Mouse (Mus musculus) stomach, embryonic 14.5 days (tissue): ENCODE measurements around the gene Sec14l5. TPM values are rescaled to one million over a fixed set of nuclear protein-coding genes. Genes with fewer than 3 reads are reported as not detected.
"Not testable (repeated sequence)": the region's sequence is repeated elsewhere in the genome, so short reads cannot be mapped to it uniquely, and the experiment has no call there.

Source experiments
- ATAC-seq: fragments of 200-750 bp; cut with Nextera tagmentation; 2 replicates; pipeline ENCODE4 v1.8.0; 2017; ENCODE audit warnings: low read depth, moderate TSS enrichment; ENCODE audit not compliant: insufficient number of reproducible peaks, insufficient read depth, low FRiP score
- H3K27ac ChIP-seq: fragments of 300-500 bp; sonication (generic); 2 replicates; pipeline ENCODE4 v1.5.1; 2014; ENCODE audit warnings: mild to moderate bottlenecking, low read length, moderate library complexity, mixed read lengths
- H3K27me3 ChIP-seq: fragments of 300-500 bp; sonication (generic); 2 replicates; pipeline ENCODE4 v1.6.1; 2014; ENCODE audit warnings: low read length, control low read depth, mixed read lengths; ENCODE audit not compliant: control insufficient read depth, insufficient read depth
- H3K36me3 ChIP-seq: fragments of 300-500 bp; sonication (generic); 2 replicates; pipeline ENCODE4 v1.6.1; 2014; ENCODE audit warnings: mild to moderate bottlenecking, control low read depth, low read length, moderate library complexity, mixed read lengths; ENCODE audit not compliant: control insufficient read depth, insufficient read depth
- H3K4me1 ChIP-seq: fragments of 300-500 bp; sonication (generic); 2 replicates; pipeline ENCODE4 v1.6.1; 2014; ENCODE audit warnings: low read length, control low read depth, mixed read lengths; ENCODE audit not compliant: control insufficient read depth, insufficient read depth
- H3K4me2 ChIP-seq: fragments of 300-500 bp; sonication (generic); replicated peaks from 2 replicates; pipeline ENCODE4 v1.6.1; 2014; ENCODE audit warnings: low read depth, low read length, control low read depth
- H3K4me3 ChIP-seq: fragments of 300-500 bp; sonication (generic); 2 replicates; pipeline ENCODE4 v1.5.1; 2014; ENCODE audit warnings: low read depth, low read length, control low read depth
- H3K9ac ChIP-seq: fragments of 300-500 bp; sonication (generic); replicated peaks from 2 replicates; pipeline ENCODE4 v1.6.1; 2014; ENCODE audit warnings: low read depth, mild to moderate bottlenecking, control low read depth, low read length, moderate library complexity, mixed read lengths
- H3K9me3 ChIP-seq: fragments of 300-500 bp; sonication (generic); 2 replicates; pipeline ENCODE4 v1.6.1; 2016; ENCODE audit warnings: low read depth, low read length, control low read depth; ENCODE audit not compliant: control insufficient read depth
- WGBS: fragments of 180-500 bp; shearing (Covaris S2); extraction: QIAGEN DNeasy Blood & Tissue Kit; methylation state at CpG from one replicate; pipeline ENCODE4 v1.1.7; 2014; 5-methylcytosine and 5-hydroxymethylcytosine counted together
- polyA plus RNA-seq: library from polyadenylated mRNA; unstranded; fragments of >200 nt; fragmentation: Nextera tagmentation; extraction: Ambion mirVana; gene quantifications from 2 replicates; pipeline ENCODE4 v1.2.1, GENCODE M21; 2014

The Sec14l5 gene
- polyA plus RNA-seq, 1 experiment from 2014 or later: 0.13 TPM

DNA sequence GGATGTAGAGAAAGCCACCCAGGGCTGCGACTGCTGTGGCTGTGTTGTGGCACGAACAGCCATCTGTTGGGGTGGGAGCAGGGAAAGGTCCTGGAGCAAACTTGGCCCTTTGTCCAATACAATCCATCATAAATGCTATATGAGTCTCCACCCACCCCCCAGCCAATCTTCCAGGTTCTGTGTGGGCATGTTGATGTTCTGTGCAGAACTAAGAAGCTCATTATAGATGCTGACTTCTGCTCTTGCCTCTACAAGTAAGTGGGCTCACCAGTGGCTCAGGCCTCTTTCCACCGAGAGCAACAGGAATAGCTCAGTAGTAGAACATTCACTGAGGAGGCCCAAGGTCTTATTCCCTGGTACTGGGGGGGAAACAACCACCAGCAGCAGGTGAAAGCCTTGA is 65.2 kb downstream of the Sec14l5 start:
- 78% methylated on average over 3 of the region's 3 CpGs for WGBS
- no peak for ATAC-seq
- H3K27me3 ChIP-seq: no peaks in the 10 kb centered on the region
- H3K9ac ChIP-seq: no peak overlapping the region
- H3K4me3 ChIP-seq: no peak overlapping the region
- H3K36me3 ChIP-seq: no peaks in the 10 kb centered on the region
- no peak overlapping the region for H3K27ac ChIP-seq
- no peaks in the 10 kb centered on the region for H3K4me1 ChIP-seq
- no peaks in the 10 kb centered on the region for H3K9me3 ChIP-seq
- no peak overlapping the region for H3K4me2 ChIP-seq

DNA sequence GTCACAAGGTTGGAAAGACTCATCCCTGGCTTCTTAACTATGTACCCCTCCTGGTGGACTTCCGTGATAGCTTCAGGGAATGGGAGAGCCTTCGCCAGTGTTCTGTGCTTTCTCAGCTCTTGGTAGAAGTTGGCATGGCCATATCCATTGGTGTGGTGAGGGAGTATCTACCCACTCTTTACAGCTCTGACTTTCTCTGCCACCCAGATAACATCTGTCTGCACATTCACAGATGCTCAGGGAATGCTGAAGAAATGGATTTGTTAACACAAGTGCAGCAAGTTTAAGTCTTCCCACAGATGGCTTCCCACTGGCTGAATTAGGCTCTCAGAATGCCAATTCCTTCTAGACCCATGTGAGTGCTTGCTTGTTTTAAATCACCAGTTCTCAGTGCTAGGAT is 67.2 kb downstream of the Sec14l5 start:
- 83% methylated on average over 2 of the region's 2 CpGs for WGBS
- no peak overlapping the region for H3K27ac ChIP-seq
- H3K27me3 ChIP-seq: no peaks in the 10 kb centered on the region
- no peak overlapping the region for H3K4me2 ChIP-seq
- H3K4me3 ChIP-seq: no peak overlapping the region
- no peaks in the 10 kb centered on the region for H3K36me3 ChIP-seq
- H3K9ac ChIP-seq: no peak overlapping the region
- H3K4me1 ChIP-seq: no peaks in the 10 kb centered on the region
- no peak for ATAC-seq
- H3K9me3 ChIP-seq: no peaks in the 10 kb centered on the region

DNA sequence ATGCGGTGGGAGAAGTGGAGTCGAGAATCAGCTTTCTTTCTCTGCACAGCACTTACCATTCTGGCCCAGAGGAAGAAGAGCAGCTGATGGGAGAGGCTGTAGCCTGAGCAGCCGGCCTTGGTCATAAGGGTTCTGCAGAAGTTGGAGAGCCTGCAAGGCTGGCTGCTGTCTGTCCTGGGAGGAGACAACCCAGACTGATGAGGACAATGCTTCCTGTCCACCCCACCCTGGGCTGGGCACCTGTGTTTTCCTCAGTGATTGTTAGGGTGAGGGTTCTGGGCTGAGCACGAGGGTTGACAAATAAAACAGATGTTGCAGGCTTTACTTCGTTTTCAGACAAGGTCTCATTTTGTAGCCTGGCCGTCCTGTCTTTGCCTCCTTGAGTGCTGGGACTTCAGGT is 69.8 kb downstream of the Sec14l5 start:
- ATAC-seq: no peak
- H3K4me3 ChIP-seq: no peak overlapping the region
- H3K36me3 ChIP-seq: no peaks in the 10 kb centered on the region
- no peak overlapping the region for H3K27ac ChIP-seq
- no peaks in the 10 kb centered on the region for H3K27me3 ChIP-seq
- WGBS: 44% methylated on average over 6 of the region's 6 CpGs
- H3K9me3 ChIP-seq: no peaks in the 10 kb centered on the region
- H3K9ac ChIP-seq: no peak overlapping the region
- H3K4me2 ChIP-seq: no peak overlapping the region
- H3K4me1 ChIP-seq: no peaks in the 10 kb centered on the region

DNA sequence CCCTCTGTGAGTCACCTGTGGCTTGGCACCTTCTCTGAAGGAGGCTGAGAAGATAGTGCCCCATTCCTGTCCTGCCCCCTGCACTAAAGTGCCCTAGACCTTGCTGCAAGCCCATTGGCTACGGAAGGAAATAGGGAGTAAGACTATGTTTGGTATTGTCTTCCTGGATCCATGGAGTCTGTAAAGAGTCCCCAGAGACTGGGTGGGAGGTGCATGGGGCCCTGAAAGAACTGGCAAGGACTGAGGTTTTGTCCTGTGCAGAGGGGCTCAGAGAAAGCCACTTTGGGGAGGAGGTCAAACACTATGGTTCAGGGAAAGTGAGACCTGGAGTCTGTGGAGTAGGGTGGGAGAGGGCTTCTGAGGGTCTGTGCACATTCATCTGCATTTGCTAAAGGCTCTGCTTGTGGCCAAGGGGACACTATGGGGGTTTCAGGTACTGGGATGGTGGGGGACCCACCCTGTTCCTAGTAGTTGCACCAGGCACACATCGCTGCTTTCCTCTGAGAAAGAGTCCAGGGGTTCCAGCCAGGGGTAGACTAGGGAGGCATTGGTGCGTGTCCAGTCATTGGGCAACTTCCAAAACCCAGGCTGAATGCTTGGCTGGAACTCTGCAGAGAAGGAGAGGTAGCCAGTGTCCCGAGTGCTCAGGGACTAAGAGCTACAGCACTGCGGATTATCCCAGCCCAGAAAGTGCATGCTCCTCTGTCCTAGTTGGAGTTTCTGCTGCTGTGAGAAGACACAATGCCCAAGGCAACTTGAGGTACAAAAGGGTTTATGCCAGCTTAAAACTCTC is 70.6 kb downstream of the Sec14l5 start:
- H3K4me1 ChIP-seq: no peaks in the 10 kb centered on the region
- H3K4me2 ChIP-seq: no peak overlapping the region
- no peak overlapping the region for H3K27ac ChIP-seq
- no peaks in the 10 kb centered on the region for H3K9me3 ChIP-seq
- H3K36me3 ChIP-seq: no peaks in the 10 kb centered on the region
- ATAC-seq: no peak
- no peaks in the 10 kb centered on the region for H3K27me3 ChIP-seq
- no peak overlapping the region for H3K9ac ChIP-seq
- 67% methylated on average over 5 of the region's 5 CpGs for WGBS
- H3K4me3 ChIP-seq: no peak overlapping the region

DNA sequence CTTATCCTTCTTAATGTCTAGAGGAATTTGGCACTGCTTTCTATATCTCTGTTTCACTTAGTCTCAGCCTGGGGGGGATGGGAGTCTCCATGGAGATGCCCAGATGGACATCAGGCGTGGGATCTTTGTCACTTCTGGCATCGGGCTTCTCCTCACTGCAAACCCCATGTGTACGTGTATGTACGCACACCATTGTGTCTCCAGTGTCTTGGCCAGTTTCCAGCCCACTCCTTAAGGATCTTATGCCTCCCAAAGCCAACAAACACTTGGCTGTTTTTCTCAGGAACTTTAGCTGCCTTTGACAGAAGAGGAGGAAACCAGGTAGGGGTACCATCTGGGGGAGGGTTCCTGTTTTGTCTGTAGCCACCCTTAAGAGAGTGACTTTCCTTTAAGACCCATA is 74.5 kb downstream of the Sec14l5 start:
- Histone ChIP-seq H3K4me2 (no peak overlapping the region), H3K36me3 (no peaks in the 10 kb centered on the region), H3K27ac (no peak overlapping the region), H3K9me3 (no peaks in the 10 kb centered on the region), H3K27me3 (no peaks in the 10 kb centered on the region), H3K4me3 (no peak overlapping the region), H3K9ac (no peak overlapping the region), H3K4me1 (no peaks in the 10 kb centered on the region)
- WGBS: 77% methylated on average over 4 of the region's 4 CpGs
- ATAC-seq: no peak

DNA sequence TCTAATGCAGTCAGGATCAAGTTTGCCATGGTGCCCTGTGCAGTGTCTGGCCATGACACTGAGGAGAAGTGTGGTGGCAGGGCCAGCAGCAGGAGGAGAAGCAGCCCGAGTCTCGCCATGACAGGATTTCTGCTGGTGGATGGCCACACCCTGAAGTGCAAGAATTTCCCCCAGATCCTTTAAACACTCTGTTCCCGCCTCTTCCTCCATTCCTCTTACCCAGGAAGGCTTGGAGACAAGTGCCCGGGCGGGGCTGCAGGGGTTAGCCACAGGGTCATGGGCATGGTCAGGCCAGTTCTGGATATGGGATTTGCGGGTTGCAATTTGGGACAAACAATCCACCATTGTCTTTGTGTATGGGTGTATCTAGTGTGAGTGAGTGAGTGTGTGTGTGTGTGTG is 75.2 kb downstream of the Sec14l5 start, which contains the start of gene AU021092:
TSS of gene AU021092 (minus strand) at position 160 of the 400 bp plus-strand sequence.
- Histone ChIP-seq H3K4me1 (no peaks in the 10 kb centered on the region), H3K4me2 (no peak within 1 kb of the TSS), H3K9ac (no peak within 1 kb of the TSS), H3K27me3 (no peaks in the 10 kb centered on the region), H3K27ac (no peak within 1 kb of the TSS), H3K9me3 (no peaks in the 10 kb centered on the region), H3K4me3 (no peak within 1 kb of the TSS), H3K36me3 (no peaks in the 10 kb centered on the region)
- WGBS: 56% methylated on average over 6 of the region's 6 CpGs
- ATAC-seq: no peak

DNA sequence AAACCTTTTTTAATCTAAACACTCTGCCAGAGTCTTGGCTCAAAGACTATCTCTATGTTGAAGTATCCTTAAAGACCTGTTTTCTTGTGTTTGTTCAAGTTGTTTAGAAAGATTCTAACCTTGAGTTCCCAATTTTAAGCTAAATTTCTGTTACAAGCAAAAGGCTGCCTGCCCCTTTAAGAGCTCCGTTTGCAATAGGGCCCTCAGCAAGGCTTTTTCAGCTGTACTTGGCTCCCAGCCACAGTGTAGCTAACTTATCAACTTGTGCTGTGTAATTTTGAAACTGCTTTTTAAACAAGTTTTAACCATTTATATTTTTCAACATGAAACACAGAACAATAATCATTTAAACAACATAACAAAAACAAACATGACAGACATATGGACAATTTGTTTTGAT is 79.6 kb downstream of the Sec14l5 start:
- H3K27ac ChIP-seq, H3K4me1 ChIP-seq, H3K4me3 ChIP-seq, H3K4me2 ChIP-seq, H3K9me3 ChIP-seq, H3K27me3 ChIP-seq, H3K36me3 ChIP-seq, H3K9ac ChIP-seq, ATAC-seq: not testable (repeated sequence)
- WGBS: 0% methylated on average over 1 of the region's 1 CpGs

DNA sequence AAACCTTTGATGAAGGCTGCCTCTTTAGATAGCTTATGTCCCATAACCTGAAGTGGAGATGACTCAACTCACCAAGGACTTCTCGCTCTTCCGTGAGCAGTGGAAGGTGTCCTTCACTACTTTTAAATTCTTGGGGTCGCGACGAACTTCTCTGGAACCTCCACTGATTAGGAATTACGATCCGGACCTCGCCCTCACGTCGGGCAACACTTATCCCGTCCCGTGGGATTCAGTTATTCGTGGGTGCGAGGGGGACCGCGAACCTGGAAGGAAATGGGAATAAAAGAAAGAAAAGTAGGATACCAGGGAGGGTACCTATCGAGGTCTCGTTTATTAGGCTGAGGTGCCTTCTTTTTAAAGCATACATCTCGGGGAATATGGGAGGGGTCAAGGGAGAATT is 80.6 kb downstream of the Sec14l5 start:
- not testable (repeated sequence) for H3K9me3 ChIP-seq, H3K27me3 ChIP-seq, H3K4me2 ChIP-seq, H3K4me3 ChIP-seq, H3K4me1 ChIP-seq, H3K36me3 ChIP-seq, H3K27ac ChIP-seq, ATAC-seq, H3K9ac ChIP-seq
- 73% methylated on average over 19 of the region's 19 CpGs for WGBS

DNA sequence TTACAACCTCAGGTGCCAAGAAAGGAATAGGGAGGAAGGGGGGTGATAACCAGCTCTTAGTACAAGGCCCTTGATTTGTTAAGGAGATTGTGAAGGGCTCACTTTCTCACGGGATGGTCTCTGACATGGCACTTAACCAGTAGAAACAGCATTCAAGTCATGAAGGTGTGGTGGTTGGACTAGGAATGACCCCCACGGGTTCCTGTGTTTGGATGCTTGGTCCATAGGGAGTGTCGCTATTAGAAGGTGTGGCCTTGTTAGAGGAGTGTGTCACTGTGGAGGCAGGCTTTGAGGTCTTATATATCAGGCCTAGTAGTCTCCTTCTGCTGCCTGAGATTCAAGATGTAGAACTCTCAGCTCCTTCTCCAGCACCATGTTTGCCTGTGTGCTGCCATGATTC is 81.2 kb downstream of the Sec14l5 start:
- H3K27me3 ChIP-seq, H3K9ac ChIP-seq, H3K9me3 ChIP-seq, ATAC-seq, H3K4me1 ChIP-seq, H3K36me3 ChIP-seq, H3K4me3 ChIP-seq, H3K27ac ChIP-seq, H3K4me2 ChIP-seq: not testable (repeated sequence)
- WGBS: 70% methylated on average over 3 of the region's 3 CpGs
